Mouse (Mus musculus) neural tube, embryonic 14.5 days (tissue): ENCODE results near the gene Cyp39a1. TPM values are rescaled to one million over a fixed set of nuclear protein-coding genes. Genes with fewer than 3 reads are reported as not detected.

Experiments used
- ATAC-seq: fragments of 200-750 bp; cut with Nextera tagmentation; 2 replicates; pipeline ENCODE4 v1.8.0; 2017; ENCODE audit warnings: low read depth, mild to moderate bottlenecking, moderate TSS enrichment, moderate library complexity
- H3K27ac ChIP-seq: fragments of 300-500 bp; sonication (generic); 2 replicates; pipeline ENCODE4 v1.5.1; 2014; ENCODE audit warnings: low read depth, mild to moderate bottlenecking, control low read depth, low read length, moderate library complexity, mixed read lengths
- H3K27me3 ChIP-seq: fragments of 300-500 bp; sonication (generic); 2 replicates; pipeline ENCODE4 v1.6.1; 2014; ENCODE audit warnings: low read length; ENCODE audit not compliant: control insufficient read depth, insufficient read depth
- H3K36me3 ChIP-seq: fragments of 300-500 bp; sonication (generic); 2 replicates; pipeline ENCODE4 v1.6.1; 2014; ENCODE audit warnings: low read length, mixed read lengths; ENCODE audit not compliant: control insufficient read depth, insufficient read depth
- H3K4me1 ChIP-seq: fragments of 300-500 bp; sonication (generic); 2 replicates; pipeline ENCODE4 v1.6.1; 2014; ENCODE audit warnings: low read length; ENCODE audit not compliant: control insufficient read depth, insufficient read depth
- H3K4me2 ChIP-seq: fragments of 300-500 bp; sonication (generic); 2 replicates; pipeline ENCODE4 v1.6.1; 2014; ENCODE audit warnings: mild to moderate bottlenecking, low read depth, low read length, control low read depth
- H3K4me3 ChIP-seq: fragments of 300-500 bp; sonication (generic); 2 replicates; pipeline ENCODE4 v1.5.1; 2014; ENCODE audit warnings: low read depth, low read length, control low read depth, mixed read lengths
- H3K9ac ChIP-seq: fragments of 300-500 bp; sonication (generic); replicated peaks from 2 replicates; pipeline ENCODE4 v1.6.1; 2014; ENCODE audit warnings: low read depth, mild to moderate bottlenecking, control low read depth, low read length, mixed read lengths
- H3K9me3 ChIP-seq: fragments of 300-500 bp; sonication (generic); 2 replicates; pipeline ENCODE4 v1.6.1; 2016; ENCODE audit warnings: low read length; ENCODE audit not compliant: control insufficient read depth
- WGBS: fragments of 180-500 bp; shearing (Covaris S2); extraction: QIAGEN DNeasy Blood & Tissue Kit; methylation state at CpG from one replicate; pipeline ENCODE4 v1.1.7; 2014; 5-methylcytosine and 5-hydroxymethylcytosine counted together
- polyA plus RNA-seq: library from polyadenylated mRNA; unstranded; fragments of >200 nt; fragmentation: Nextera tagmentation; extraction: Ambion mirVana; gene quantifications from 2 replicates; pipeline ENCODE4 v1.2.1, GENCODE M21; 2014

Cyp39a1 gene
- polyA plus RNA-seq, result 4.3 and 8.1 TPM in 2 replicates

GRCm38 (mm10) chr17:43667290-43667843 is at the start of gene Cyp39a1:
Gene Cyp39a1, plus strand, starts transcription at chr17:43667425.
- Histone ChIP-seq H3K27ac (peak within 1 kb of the TSS; percentile 55), H3K4me3 (peak within 1 kb of the TSS; percentile 87), H3K4me1 (peaks cover 9% of the 10 kb centered on the region; the same call in 1 of the 2 replicates), H3K4me2 (peak within 1 kb of the TSS; percentile 43), H3K36me3 (0 out of 2 replicates have a peak, but pooled peaks cover 4% of the 10 kb centered on the region), H3K27me3 (no peaks in the 10 kb centered on the region), H3K9ac (peak within 1 kb of the TSS; percentile 95), H3K9me3 (no peaks in the 10 kb centered on the region)
- WGBS, result 1% methylated on average over 17 of the region's 17 CpGs
- no peak; the same call in 1 of the 2 replicates for ATAC-seq

- ATAC-seq, result no peak
- H3K9me3 ChIP-seq, result no peaks in the 10 kb centered on the region
- no peak overlapping the region for H3K4me2 ChIP-seq
- H3K36me3 ChIP-seq, result no peaks in the 10 kb centered on the region
- H3K27ac ChIP-seq, result no peak overlapping the region
- H3K4me1 ChIP-seq, result no peaks in the 10 kb centered on the region
- H3K27me3 ChIP-seq, result no peaks in the 10 kb centered on the region
- H3K9ac ChIP-seq, result no peak overlapping the region
- 92% methylated on average over 9 of the region's 9 CpGs for WGBS
- H3K4me3 ChIP-seq, result no peak overlapping the region
These were observed 48.1 kb upstream of the Cyp39a1 start for GRCm38 (mm10) chr17:43619156-43619555.

- Histone ChIP-seq H3K4me3 (no peak overlapping the region), H3K9me3 (no peaks in the 10 kb centered on the region; the same call in 1 of the 2 replicates), H3K4me1 (no peaks in the 10 kb centered on the region), H3K9ac (no peak overlapping the region), H3K27ac (no peak overlapping the region), H3K27me3 (no peaks in the 10 kb centered on the region), H3K36me3 (no peaks in the 10 kb centered on the region), H3K4me2 (no peak overlapping the region)
- 91% methylated on average over 10 of the region's 10 CpGs for WGBS
- no peak for ATAC-seq
These were observed 45.1 kb upstream of the Cyp39a1 start for GRCm38 (mm10) chr17:43622076-43622475.

GRCm38 (mm10) chr17:43628246-43628645 is 39.0 kb upstream of the Cyp39a1 start:
- no peak for ATAC-seq
- WGBS, result 91% methylated on average over 10 of the region's 10 CpGs
- H3K4me3 ChIP-seq, result no peak overlapping the region

GRCm38 (mm10) chr17:43629026-43629495 is 38.2 kb upstream of the Cyp39a1 start:
- ATAC-seq, result peak; percentile 36; the same call in 1 of the 2 replicates
- Histone ChIP-seq H3K27ac (no peak overlapping the region), H3K9ac (no peak overlapping the region), H3K4me2 (peak overlapping the region; percentile 84), H3K27me3 (peaks cover 15% of the 10 kb centered on the region; the same call in 1 of the 2 replicates), H3K36me3 (no peaks in the 10 kb centered on the region), H3K4me1 (peaks cover 6% of the 10 kb centered on the region; the same call in 1 of the 2 replicates), H3K9me3 (no peaks in the 10 kb centered on the region; the same call in 1 of the 2 replicates), H3K4me3 (peak overlapping the region; percentile 44)
- WGBS, result 20% methylated on average over 24 of the region's 24 CpGs

More at GRCm38 (mm10) chr17:43628246-43628645, 39.0 kb upstream of the Cyp39a1 start:
- Histone ChIP-seq H3K9me3 (no peaks in the 10 kb centered on the region; the same call in 1 of the 2 replicates), H3K4me1 (peaks cover 6% of the 10 kb centered on the region; the same call in 1 of the 2 replicates), H3K4me2 (no peak overlapping the region), H3K27ac (no peak overlapping the region), H3K9ac (no peak overlapping the region), H3K36me3 (no peaks in the 10 kb centered on the region), H3K27me3 (peaks cover 15% of the 10 kb centered on the region; the same call in 1 of the 2 replicates)

- Histone ChIP-seq H3K9me3 (no peaks in the 10 kb centered on the region; the same call in 1 of the 2 replicates), H3K4me2 (peak within 1 kb of the TSS; percentile 84), H3K9ac (peak within 1 kb of the TSS; percentile 41), H3K36me3 (no peaks in the 10 kb centered on the region), H3K4me3 (peak within 1 kb of the TSS; percentile 44), H3K27ac (no peak within 1 kb of the TSS), H3K4me1 (peaks cover 6% of the 10 kb centered on the region; the same call in 1 of the 2 replicates), H3K27me3 (peaks cover 15% of the 10 kb centered on the region; the same call in 1 of the 2 replicates)
- ATAC-seq, result peak; percentile 74
- WGBS, result 4% methylated on average over 82 of the region's 83 CpGs
These were observed 37.5 kb upstream of the Cyp39a1 start, which contains the start of gene Tdrd6 for GRCm38 (mm10) chr17:43629496-43630426. Gene Tdrd6, minus strand, starts transcription at chr17:43630299.

- H3K4me3 ChIP-seq, result peak overlapping the region; percentile 44; the same call in 1 of the 2 replicates
- no peak overlapping the region for H3K27ac ChIP-seq
- WGBS, result 50% methylated on average over 13 of the region's 13 CpGs
- H3K4me2 ChIP-seq, result peak overlapping the region; percentile 84
- H3K4me1 ChIP-seq, result peaks cover 6% of the 10 kb centered on the region; the same call in 1 of the 2 replicates
- no peaks in the 10 kb centered on the region for H3K36me3 ChIP-seq
- H3K9ac ChIP-seq, result no peak overlapping the region
- no peaks in the 10 kb centered on the region; the same call in 1 of the 2 replicates for H3K9me3 ChIP-seq
- ATAC-seq, result peak; percentile 62
- H3K27me3 ChIP-seq, result peaks cover 15% of the 10 kb centered on the region; the same call in 1 of the 2 replicates
These were observed 36.8 kb upstream of the Cyp39a1 start for GRCm38 (mm10) chr17:43630427-43630760.

GRCm38 (mm10) chr17:43637146-43637545 is 30.1 kb upstream of the Cyp39a1 start:
- ATAC-seq, result no peak
- H3K36me3 ChIP-seq, result peaks cover 4% of the 10 kb centered on the region; the same call in 1 of the 2 replicates
- no peak overlapping the region for H3K4me2 ChIP-seq
- no peaks in the 10 kb centered on the region for H3K27me3 ChIP-seq
- H3K9me3 ChIP-seq, result no peaks in the 10 kb centered on the region
- WGBS, result 98% methylated on average over 4 of the region's 4 CpGs
- H3K9ac ChIP-seq, result no peak overlapping the region
- H3K4me1 ChIP-seq, result no peaks in the 10 kb centered on the region
- H3K27ac ChIP-seq, result no peak overlapping the region
- no peak overlapping the region for H3K4me3 ChIP-seq
